Mouse (Mus musculus): ENCODE results near the gene 5730522E02Rik.
"Not testable (repeated sequence)": the region's sequence is repeated elsewhere in the genome, so short reads cannot be mapped to it uniquely, and the experiment has no call there.

Gene 5730522E02Rik

DNA sequence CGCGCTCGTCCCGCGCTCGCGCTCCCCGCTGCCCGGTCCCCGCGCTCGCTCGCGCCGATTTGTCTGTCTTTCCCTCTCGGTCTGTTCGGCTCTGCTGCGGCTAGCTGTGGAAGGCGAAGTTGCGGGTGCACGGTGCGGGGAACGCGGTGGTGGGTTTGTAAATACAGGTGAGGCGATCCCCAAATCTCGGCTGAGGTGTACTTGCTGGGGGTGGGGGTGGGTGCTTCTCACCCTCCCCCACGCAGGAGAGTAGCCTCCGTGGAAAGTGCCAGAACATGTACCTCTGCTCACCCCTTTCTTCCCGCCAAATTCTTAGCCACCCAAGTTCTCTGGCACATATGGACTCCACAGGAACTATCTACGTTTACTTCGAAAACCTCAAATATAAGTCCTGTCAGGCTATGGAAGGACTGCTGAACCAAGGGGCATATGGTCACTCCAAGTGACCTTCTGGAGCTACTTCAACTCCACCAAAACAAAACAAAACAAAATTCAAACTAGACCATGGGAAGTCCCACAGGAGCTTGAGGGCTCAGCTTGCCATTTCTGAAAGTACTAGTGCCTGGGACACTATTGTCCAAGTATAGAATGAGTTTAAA, at the start of gene 5730522E02Rik:
Gene 5730522E02Rik, minus strand, starts transcription at position 182 of the 599 bp plus-strand sequence.
- no peak for DNase-seq (ENCODE audit: low spot score in 2 of 2)

DNA sequence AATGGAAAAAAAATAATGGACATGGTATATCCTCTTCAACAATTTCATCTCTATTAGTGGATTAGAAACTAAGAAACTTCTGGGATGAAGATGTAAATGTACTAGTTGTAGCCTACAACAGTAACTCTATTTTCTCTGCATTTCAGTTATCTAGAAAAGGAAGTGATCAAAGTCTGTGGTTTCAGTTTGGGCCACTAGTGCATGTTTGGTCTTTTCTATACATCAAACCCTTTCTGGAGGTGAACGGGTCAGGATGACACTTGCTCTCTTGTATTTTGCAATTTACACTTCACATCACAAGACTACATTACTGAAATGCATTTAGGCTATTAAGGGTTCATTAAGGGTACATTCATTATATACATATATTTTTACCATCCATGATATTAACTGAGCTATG, 26.0 kb upstream of the 5730522E02Rik start:
- DNase-seq (ENCODE audit: low spot score in 2 of 2): no peak

DNA sequence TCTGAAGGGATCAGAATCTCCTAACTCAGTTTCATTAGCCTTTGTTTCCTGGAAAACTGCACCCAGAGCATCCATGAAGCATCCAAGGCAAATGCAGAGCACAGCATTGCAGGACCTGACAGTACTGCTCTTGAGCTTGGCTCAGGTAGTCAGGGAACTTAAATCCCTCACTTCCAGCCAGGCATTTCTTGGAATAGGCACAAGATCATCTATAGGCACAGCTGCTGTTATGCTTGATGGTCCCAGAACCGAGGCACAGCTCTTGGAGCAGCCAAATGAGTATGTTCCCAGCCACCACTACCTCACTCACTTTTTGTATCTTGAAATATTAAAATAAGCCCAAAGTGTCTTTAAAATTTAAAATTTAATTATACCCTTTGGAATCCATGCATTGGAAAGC, 19.3 kb upstream of the 5730522E02Rik start:
- DNase-seq (ENCODE audit: low spot score in 2 of 2): no peak

DNA sequence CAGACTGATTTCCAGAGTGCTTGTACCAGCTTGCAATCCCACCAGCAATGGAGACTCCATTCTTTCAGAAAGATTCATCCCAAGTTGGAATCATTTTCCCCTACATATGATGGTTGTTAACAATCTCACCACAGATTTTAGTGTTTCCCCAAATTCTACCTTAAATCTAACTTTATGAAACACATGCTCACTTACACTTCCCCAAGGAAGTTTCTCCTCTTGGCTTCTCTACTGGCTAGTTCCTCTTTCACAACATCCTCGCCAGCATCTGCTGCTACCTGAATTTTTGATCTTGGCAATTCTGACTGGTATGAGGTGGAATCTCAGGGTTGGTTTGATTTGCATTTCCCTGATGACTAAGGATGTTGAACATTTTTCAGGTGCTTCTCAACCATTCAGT, 3.1 kb upstream of the 5730522E02Rik start:
- DNase-seq (ENCODE audit: low spot score in 2 of 2): not testable (repeated sequence)

DNA sequence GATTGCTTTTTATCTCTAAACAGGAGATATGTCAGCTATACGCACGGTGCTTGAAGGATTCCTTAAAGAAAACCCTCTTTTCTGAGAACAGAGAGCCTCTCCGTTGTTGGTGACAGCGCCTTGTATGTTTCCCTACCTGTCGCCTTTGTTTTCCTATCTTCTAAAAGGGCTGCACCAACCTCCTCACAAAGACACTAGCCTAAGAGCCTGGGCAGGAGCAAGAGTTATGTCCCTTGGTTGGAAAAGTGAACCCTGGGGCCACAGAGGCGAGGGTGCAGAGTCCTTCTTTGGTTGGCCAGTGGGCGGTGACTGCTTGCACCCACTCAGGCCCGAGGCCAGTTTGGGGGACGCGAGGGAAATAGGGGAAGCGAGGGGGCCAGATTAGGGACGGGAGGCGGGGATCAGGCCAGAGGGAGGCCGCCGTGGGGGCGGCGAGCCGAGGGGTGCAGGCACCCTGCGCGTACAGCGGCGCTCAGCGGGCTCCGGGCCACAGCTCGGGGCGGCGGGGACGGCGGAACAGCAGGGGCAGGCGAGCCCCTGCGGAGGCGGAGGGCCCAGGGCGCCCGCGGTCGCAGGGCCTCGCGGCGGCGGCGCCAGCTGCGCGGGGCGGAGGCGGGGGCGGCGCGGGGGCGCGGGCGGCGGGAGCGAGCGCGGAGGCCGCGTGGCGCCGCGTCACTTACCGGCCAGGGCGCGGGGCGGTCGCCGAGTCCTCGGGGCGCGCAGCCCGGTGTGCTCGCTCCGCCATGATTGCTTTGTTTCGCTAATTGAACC, 567 bp downstream of the 5730522E02Rik start:
- peak; percentile 15 to 36 for DNase-seq (ENCODE audit: low spot score in 2 of 2)

DNA sequence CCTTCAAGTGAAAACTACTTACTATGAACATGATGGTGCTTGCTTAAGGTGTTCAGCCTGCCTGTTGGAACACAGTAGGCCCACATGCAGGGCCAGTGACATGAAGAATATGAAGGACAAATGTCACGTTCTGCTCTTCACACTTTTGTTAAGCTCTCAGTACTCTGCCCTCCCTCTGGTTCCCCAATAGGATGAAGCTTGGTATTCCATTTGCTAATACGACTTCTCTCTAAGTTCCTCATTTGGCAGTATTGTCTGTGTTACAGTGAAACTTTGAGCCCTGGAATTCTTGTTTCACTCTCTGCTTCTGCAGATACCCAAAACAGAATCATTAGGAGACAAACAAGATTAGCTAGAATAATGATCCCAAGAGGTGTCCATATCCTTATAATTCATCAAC, 7.1 kb downstream of the 5730522E02Rik start:
- no peak for DNase-seq (ENCODE audit: low spot score in 2 of 2)

DNA sequence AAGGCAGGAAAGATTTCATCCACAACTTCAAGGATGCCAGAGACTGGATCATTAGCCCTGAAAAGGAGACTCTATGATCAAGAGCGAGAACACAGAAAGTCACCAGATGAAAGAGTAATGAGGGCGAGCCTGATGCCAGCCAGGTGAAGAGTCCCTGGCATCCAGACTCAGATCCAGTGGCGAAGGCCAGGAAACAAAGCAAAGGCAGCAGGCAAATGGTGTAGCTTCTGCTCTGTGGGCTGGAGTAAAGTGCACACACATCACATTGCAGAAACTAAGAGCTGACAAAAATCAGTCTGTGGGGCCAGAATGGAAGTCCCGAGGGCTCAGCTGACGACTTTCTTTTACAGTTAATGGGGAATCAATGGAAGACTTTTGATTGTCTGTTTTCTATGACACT, 7.7 kb downstream of the 5730522E02Rik start:
- DNase-seq (ENCODE audit: low spot score in 2 of 2): no peak

DNA sequence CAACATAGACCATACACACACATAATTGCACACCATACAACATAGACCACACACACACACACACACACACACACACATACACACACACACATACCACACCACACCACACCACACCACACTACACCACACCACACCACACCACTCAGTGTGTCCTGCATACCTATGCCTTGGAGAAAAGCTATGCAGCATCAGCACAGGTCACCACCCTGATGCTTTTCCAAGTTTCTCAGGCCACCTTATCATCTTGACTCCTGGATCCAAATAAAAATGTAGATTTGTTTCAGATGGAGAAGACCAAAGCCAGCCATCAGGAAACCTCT, 8.8 kb downstream of the 5730522E02Rik start:
- no peak for DNase-seq (ENCODE audit: low spot score in 2 of 2)

DNA sequence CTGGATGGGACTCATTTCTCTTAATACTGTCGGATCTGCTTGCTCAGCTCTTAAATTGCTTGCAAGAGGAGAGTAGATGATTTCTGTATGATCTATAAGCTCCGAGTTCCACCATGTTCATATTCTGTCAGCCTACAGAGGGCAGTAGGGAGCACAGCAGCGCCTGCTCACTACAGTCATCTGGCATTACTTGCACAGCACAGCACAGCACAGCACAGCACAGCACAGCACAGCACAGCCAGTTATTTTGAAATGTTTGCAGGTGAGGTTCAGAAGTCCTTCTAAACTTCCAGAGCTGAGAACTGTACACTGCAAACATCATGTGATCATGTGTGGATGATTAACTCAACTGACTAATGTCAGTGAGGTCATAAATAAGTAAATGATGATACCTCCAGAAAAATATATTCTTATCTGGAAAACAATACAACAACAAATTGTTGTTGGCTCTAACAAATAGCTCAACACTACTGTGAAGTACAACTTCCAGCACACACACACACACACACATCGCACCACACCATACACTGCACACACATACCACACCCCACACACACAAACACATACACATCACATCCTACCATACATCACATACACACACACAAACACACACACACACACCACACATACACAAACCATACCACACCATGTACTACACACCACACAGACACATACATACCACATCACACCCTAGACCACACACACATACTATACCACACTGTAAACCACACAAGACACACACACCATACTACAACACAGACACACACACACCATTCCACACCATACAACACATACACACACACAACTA, 9.4 kb downstream of the 5730522E02Rik start:
- peak in 1 of 2 experiments; percentile 9 for DNase-seq (ENCODE audit: low spot score in 2 of 2)

DNA sequence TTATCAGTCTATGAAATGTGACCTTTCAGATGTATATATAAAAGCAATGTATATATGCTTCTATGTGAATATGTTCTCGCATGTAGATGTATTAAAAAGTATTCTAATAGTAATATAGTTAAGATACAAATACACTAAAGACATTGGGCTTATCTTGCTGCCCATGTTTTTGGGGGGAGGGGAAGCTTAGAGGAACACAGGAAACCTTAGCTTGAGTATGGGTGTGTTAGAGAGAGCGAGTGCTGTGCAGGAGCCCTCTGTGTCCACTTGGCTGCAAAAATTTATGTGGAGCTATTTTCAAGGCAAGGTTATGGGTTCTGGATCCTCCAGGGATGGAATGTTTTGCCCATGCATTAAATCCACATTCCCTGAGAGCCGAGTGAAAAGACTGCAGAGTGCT, 15.1 kb downstream of the 5730522E02Rik start:
- no peak for DNase-seq (ENCODE audit: low spot score in 2 of 2)

DNA sequence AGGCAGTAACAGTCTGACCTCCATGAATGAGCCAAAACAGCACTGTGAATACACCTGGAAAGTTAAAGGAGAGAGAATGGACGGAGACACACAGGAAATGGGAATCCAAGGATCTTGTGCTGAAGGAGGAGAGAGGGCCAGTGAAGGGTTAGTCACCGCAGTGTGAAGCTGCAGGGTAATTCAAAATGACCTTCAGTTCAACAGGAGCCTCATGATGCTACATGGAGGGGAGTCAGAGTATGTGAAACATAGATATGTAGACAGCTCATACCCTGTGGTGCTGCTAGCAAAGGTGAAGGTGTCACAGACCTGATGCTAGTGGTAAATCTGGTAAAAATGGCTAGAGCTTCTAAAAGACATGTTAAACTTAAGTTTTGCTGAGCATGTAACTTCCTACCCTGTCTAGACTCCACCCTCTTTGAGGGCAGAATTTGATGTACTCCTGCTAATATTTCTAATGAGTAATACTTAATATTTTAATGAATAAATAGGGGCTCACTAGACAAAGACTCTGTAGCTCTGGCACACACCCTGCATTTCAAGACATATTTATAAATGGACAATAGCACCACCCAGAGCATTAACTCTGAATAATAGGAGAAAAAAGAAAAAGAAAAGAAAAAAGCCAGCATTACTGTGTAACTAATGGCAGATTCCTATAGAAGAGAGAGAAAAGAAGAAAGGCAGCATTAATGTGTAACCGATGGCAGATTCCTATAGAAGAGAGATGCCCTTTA, 23.2 kb downstream of the 5730522E02Rik start:
- DNase-seq (ENCODE audit: low spot score in 2 of 2): no peak

DNA sequence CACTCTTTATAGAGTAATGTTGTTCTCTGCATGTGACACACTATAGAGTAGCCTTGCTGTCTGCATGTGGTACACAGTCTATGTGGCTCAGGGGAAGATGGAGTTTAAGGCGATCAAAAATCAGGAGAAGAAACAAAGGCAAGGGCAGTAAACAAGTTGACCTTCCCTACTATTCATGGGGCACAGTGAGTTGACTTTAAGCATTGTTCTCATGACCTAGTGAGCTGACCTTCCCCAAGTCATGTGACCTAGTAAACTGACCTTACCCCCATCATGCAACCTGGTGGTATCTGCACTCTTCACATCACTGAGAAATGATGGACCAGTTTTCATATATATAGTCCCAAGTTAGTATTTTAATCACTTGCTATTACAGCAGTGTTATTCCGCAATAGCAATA, 40.0 kb downstream of the 5730522E02Rik start:
- no peak for DNase-seq (ENCODE audit: low spot score in 2 of 2)

DNA sequence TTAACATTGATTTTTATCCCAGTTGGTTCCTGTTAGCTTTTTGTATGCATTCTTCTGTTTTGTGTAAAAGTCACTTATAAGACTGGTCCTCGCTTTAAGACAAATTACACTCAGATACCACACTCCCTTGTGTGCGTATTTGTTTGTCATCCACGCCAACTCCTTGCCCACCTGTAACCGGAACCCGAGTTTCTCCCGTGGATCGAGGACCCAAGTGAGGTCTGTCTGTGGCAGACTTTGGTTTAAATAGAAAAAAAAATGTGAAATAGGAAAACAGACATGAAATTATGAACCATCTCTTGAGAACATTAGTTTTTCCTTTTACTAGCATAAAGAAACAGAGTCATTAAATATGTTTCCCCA, 43.0 kb downstream of the 5730522E02Rik start:
- DNase-seq (ENCODE audit: low spot score in 2 of 2): no peak

DNA sequence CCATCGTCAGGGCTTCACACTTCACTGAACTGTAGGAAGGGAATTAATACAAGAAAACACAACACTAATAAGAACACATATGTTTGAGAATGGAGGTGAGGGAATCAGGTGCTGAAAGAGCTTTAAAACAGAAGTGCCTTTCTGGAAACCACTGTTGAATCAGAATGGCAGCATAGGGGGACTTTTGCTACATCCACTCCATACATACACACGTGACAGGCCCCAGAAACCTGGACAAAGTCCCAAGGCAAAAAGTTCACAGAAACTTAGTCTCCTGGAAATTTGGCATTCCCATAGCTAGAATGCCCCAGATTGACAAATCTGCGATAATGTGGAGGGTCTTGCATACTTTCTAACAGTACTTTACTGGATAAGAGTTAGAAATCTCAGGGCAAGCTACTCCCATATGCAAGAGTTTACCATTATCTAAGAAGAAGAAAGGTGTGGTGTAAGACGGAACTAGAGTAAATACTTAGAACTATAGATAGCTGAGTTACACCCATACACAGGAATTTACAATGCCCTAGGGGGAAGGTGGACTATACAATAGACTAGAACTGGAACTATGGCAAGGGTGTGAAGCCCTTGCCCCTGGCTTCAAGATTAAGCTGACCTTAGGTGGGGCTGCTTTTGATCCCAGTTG, 43.5 kb downstream of the 5730522E02Rik start:
- no peak for DNase-seq (ENCODE audit: low spot score in 2 of 2)

DNA sequence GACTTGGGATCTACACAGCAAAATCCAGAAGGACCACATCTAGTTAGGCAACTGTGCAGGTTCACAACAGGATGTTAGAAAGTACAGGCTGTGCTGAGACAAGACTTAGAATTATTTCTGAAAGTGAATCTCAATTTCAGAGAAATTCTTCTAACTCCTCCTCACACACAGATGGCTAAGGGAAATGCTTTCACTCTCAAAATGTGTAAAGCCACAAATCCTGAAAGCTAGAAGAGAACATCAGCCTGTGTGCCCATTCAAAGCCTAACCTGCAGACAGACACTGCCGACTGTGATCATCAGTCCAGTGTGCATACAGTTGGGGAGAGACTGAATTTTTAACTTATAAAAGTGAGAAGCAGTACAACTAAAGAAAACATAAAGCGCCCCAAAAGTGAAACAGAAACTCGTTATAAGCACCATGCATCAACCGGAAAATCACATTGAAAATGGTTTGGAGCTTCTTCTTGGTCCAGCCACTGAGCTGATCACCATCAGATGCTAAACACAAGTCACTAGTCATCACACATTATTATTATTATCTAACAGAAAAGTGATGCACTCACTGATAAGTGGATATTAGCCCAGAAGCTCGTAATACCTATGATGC, 45.8 kb downstream of the 5730522E02Rik start:
- DNase-seq (ENCODE audit: low spot score in 2 of 2): no peak

DNA sequence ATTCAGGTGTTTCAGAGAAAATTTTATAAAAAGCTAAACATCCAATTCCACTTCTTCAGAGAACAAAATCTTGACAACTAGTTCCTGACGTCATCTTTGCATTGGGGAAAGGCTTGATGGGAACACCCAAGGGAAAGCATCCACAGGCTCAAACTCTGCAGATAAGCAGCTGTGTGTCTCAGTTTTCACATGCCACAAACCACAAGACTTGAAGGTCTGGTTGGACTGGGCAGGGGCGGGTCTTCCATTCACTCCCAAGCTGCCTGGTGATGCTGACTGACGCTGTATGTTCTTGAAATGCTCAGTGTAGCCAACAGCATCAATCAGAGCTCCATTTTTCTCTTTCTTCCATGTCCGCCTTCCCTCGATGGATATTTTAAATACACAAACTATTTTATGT, 49.2 kb downstream of the 5730522E02Rik start:
- no peak for DNase-seq (ENCODE audit: low spot score in 2 of 2)

DNA sequence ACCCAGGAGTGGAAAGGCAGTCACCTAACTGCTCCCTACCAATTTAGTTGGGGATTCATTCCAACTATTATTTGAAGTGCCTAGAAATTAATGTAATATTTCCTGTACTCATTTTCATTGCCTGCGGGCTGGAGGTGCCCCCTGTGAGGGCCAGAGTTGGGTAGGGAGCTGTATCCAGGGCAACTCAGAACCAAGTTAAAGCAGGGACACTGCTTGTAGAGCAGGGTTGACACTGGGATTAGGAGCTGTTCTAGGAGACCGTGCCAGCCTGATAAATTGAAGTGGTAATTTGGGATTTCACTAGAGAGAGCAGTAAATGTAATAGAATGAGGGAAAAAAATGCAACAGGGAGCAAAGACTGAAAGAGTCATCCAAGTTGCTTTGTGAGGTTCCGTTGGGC, 51.5 kb downstream of the 5730522E02Rik start:
- no peak for DNase-seq (ENCODE audit: low spot score in 2 of 2)

DNA sequence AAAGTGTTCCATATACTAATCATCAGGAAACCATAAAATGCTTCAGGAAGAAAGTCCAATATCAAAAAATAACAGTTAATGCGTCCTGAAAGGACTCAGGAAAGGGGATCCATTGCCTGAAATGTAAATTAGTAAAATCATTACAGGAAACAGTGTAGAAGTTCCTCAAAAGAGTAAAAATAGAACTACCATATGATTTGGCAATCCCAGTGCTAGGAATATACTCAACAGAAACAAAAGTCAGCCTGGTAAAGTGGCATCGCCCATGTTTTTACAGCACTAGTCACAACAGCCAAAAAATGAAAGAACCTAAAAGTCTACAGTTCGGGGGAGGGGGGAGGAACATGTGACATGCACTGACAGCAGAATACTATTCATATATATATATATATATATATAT, 70.5 kb downstream of the 5730522E02Rik start:
- no peak for DNase-seq (ENCODE audit: low spot score in 2 of 2)

DNA sequence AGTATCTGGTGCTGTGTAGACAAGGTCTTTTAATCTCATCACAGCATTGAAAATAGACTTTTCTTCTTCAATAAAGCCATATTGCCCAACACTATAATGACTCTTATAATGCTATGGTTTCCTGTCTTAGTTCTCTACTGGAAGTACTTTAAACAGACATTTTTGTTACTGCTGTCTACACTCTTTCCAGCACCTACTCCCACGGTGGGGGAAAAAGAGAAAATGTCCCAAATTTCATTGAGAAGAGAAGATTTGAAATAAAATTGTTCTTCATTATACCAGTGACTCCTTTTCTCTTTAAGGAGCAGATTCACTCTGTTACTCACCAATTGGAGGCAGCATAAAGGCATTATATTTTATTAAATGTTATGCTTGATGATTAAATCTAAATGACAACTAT, 72.5 kb downstream of the 5730522E02Rik start:
- no peak for DNase-seq (ENCODE audit: low spot score in 2 of 2)

DNA sequence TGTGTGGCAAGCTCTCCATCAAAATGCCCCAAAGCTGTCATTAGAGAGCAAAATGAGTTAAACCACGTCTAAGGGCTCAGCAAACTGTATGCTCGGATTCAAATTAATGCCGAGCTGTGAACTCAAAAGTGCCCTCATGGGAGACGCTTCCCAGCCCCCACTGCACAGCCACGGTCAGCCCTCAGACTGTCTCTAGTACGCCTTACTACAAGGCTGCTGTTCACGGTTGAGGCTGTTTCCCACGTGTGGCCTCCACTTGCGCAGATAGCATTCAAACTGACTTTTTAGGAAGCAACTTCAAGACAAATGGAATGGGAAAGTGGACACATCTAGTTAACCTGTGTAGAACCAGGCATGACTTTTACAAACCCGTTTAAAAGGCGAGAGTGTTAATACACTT, 79.7 kb downstream of the 5730522E02Rik start:
- DNase-seq (ENCODE audit: low spot score in 2 of 2): no peak

DNA sequence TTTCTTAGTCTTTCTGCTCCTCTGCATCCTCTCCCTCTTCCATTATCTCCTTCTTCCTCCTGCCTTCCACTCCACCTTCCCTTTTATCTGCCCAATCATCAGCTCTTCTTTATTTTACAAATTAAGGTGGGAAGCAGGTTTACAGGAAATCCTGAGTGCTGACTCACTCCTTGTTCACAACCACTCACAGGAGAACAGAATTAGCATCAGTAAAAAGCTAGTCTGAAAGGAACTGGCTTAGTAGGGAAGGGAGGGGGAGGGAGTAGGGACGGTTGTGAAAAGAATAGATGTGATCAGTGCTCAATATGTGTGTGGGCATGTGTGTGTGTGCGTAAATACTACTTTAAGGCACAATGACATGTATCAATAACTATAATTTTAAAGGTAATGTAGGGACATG, 81.5 kb downstream of the 5730522E02Rik start:
- DNase-seq (ENCODE audit: low spot score in 2 of 2): no peak
